Mouse (Mus musculus): ENCODE measurements around the gene Atp9a.

Gene Atp9a

DNA sequence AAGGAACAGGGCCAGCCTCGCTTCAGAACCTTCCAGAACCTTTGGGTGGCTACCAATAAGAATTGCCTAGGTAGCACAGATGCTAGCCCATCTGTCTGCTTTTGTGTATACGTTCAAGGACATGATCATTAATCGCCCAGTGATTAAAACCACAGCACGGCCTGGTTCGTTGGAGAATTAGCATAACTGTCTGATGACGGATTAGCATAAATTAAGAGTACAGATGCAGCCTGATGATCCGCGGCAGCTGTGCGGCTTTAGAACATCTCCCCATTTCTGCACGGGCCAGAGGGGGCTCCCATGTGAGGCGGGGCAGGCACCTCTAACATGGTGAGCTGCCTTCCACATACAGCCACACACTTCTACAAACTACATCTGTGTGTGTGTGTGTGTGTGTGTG is 100.0 kb downstream of the Atp9a start:
- no peak for DNase-seq (ENCODE audit: low spot score in 2 of 2)

DNA sequence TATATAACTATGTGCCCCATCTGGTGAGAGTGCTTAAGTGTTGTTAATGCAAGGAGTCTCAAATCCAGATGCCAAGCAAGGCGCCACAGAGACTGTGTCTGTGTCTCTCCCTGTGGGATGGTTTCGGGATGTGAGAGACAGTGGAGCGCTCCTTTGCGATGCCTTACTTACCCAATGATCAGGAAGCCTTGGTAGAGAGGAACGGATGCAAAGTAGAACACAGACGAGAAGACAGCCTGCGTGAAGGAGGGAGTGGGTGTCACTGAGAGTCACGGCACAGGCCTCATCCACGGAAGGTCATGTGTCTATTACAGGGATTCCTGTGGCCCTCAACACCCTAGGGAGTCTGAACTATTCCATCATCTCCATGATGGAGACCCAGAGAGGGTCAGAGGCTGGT is 101.7 kb downstream of the Atp9a start:
- DNase-seq (ENCODE audit: low spot score in 2 of 2) = no peak

DNA sequence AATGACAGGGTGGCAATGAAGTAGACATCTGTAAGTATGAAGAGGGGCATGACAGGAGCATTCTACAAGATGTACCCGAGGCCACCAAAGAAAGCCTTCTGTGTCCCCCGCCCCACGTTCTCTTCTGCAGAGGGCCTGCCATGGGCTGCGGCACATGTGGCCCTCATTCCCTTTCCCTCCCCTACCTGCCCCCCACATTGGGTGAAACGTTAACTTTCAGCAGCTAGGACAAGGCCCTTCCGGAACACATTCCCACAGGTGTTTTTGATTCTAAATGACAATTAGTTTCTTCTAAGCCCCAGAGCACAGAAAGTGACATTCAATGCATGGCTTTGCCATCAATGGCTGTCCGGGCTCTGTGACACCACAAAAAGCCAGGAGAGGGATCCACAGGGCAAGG is 107.3 kb downstream of the Atp9a start:
- no peak for DNase-seq (ENCODE audit: low spot score in 2 of 2)

DNA sequence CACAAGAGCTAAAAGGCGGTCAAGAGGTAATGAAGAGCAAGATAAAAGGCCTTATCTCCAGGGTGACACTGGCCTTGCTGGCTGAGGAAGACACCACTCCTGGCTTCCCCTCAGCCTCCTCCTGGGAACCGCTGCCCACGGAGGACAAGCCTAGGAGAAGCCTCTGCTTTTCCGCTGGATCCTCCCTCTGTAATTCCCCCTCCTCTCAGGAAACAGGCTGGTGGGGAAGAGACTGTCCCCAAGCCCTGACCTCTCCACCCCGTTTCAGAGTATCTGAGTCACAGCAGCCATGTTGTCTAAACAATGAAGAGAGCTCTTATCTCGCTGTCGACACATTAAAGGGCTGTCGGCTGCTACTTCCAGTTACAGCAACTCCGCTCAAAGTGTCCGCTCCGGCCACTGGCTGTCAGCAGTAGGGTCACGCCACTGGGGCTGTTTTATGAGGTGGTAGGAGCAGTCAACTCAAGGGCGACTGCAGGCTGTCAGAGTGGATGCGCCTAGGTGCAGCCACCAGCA is 108.8 kb downstream of the Atp9a start:
- no peak for DNase-seq (ENCODE audit: low spot score in 2 of 2)

DNA sequence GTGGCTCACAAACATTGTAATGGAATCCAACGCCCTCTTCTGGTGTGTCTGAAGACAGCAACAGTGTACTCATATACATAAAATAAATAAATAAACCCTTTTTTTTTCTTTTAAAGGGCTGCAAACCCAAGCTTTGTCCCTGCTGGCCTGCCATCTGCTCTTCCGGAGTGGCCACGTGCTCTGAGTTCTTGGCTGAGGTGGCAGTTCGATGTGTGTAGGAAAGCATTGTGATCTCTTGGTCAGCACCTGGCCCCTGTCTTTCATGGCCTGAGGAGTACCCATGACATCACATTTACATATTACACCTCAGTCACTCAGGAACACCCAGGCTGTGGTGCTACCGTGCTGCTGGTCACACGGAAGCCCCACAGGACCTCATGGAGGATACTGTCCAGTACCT is 109.7 kb downstream of the Atp9a start:
- no peak for DNase-seq (ENCODE audit: low spot score in 2 of 2)

DNA sequence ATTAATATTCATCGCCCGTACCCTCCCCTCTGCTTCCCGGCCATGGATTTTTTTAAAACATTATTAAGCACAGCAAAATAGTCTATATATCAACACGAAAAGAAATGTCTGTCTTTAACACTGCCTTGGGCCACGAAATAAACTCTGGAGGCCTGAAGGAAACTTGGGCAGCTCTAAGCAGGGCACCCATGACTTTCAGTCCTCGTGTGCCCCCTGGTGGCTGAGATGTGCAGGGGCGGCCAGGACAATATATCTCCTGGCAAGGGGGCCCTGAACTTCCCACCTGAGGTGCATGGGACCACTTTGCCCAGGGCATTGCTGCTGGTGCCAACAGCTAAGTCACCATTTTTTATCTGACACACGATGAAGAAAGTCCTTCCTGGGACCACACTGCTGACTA is 113.4 kb downstream of the Atp9a start:
- DNase-seq (ENCODE audit: low spot score in 2 of 2) = peak; percentile 61 to 89

DNA sequence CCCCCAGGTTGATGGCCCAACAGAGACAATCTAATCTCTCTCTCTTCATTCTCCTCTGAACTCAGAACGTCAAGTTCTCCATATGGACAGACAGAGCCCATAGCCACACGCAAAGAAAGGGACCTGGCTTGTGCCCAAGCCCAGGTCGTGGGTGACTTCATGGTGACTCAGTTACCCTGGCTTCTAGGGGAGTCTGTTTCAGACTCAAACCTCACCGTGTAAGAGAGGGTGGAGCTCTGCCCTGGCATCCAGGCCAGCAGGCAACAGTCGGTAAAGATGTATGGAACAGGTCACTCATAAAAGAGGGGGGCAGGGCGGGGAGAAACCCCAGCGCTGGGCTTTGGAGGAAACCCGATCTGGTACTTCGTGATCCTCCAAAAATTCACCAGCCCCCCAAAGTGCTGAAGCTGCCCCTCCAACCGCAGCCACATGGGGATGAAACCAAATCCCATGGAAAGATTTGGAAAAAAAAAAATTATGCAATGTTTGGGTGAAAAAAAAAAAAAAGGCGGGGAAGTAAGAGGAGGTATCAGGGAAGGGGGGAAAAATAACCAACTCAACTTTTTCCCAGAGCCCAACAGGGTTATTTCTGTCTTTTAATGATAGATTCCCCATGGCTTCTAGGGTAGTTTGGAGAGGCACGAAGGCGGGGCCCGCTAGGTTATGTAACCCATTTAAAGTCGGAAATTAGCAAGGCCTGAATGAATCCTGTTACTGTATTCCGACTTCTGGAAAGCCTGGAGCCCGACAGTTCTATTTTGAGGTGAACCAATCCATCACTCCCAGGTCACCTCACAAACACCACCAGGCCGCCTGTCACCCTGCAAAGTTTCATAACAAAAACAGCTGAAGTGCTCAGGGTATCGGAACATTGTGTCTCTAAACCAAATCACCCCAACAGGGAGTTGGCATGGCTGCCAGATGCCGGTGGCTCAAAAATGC is 114.1 kb downstream of the Atp9a start:
- no peak for DNase-seq (ENCODE audit: low spot score in 2 of 2)

DNA sequence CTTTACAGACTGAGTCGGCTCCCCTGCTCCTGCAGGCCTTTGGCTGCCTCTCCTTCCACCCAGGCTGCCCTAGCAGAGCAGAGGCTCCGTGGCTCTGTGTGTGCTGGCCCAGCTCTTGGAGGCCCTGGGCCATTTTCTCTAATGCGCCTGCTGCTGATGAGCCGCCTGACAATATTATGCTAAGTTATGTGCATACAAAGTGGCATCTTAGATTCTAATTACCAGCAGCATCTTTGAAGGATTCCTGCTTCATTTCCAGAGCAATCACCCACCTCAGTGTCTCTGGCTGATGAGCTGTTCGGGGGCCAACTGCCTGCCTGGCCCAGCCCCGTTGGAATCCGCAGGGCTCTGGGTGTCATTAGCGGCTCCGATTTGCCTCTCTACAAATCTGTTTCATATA is 115.8 kb downstream of the Atp9a start:
- DNase-seq (ENCODE audit: low spot score in 2 of 2) = no peak

DNA sequence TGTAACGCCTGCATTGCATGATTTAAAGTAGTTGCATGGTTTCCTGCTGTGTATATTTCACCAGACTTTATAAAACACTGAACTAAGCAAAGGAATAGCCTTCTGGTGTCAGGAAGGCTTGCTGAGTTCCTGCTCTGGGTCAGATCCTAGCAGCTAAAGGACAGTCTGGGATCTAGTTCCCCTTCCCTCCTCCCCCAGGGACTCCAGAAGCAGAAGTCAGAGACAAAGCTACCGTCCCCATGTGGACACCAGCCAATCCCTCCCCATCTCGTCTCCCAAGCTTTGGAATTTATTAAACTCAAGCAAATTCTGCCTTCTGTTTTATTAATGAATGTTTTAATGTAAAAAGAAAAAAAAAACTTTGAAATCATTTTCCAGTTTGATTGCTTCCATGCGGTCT is 117.1 kb downstream of the Atp9a start:
- no peak for DNase-seq (ENCODE audit: low spot score in 2 of 2)

DNA sequence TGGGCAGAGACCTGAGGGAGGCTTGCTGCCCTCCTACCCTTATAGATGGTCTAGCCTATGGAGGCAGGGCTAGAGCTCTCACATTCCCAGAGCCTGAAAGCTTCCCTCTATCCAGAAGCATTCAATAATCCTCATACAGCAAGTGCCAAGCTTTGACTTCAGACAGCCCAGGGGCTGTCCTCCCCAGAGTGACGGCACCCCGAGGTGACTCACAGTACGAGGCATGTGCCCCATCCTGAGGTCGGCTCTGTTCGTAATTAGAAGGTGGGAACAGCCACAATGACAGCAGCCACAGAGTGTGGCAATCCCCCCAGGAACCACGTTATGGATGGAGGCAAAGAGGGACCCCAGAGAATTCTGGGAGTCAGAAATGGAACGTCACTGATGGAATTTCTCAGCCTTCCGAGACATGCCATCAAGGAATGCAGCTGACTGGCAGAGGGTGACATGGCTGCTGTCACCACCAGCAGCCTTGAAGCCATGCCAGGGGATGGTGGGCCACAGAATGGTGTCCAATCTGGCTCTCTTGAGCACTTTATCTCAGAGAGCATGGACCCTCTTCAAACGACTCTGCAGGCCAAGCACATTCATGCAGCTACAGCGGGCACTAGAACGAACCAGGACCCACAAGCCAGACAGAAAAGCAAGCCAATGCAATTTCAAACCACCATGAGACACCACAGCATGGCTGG is 121.0 kb downstream of the Atp9a start:
- no peak for DNase-seq (ENCODE audit: low spot score in 2 of 2)

DNA sequence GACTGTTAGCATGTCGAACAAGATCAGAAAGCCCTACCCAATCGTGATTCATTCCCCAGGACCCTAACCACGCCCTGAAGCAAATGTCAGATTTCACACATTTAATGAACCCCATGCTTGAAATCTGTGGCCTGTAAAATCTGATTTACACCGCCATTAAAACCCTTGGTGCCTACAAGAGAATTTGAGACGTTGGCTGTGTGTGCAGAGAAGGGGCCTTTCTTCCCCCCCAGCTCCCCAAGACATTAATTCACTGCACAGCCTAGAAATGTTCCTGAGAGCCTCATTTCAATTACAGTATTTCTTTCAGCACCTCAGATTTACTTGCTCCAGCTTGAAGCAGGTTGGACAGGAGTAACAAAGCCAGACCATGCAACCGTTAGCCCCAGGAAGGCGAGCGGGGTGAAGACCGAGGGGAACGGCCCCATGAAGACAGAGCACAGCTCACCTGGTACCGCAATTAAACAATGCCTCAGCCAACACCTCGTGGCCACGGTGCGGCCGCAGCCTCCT is 123.9 kb downstream of the Atp9a start:
- no peak for DNase-seq (ENCODE audit: low spot score in 2 of 2)

DNA sequence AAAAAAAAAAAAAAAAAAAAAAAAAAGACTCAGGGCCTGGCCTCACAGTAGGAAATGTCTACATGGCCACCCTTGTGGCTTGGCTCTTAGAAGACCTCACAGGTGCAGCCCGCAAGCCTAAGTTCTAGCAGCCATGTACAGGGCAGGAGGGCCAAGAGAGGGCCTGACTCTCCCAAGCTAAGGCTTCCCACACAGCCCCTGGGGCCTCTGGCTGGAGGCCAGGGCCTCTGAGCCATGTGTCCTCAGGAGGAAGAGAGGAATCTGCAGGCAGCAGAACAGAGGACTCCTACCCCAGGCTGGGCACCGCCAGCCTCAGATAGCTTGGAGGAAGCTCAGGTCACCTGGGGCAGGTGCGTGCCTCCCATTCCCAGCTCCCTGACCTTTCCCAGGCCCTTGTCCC is 127.0 kb downstream of the Atp9a start:
- no peak for DNase-seq (ENCODE audit: low spot score in 2 of 2)

DNA sequence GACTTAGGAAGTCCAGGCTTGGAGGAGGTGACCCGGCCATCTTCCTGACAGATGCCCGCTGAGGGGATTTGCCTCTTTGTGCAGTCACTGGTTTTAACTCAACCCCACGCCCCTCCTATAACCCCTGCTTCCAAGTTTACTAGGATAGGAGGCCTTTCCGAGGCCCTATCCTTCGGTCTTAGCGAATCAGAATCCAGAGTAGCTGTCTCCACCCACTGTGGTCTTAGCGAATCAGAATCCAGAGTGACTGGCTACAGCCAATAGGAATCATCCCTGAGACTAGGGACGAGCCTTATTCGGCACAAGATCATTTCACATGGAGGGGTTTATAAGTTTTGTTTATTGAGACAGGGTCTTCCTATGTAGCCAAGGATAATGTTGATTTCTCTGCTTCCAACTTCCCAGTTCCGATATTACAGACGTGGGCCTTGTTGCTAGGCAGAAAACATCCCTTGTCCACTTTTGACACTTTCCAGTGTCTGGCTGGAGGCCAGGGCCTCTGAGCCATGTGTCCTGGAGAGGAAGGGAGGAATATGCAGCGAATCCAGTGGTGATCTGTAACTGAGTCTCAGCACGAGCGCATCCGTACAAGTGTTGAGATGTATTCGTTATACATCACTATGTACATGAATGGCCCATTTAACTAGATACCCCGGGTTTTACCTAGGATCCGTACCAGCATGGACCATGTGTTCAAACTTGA is 127.9 kb downstream of the Atp9a start:
- DNase-seq (ENCODE audit: low spot score in 2 of 2) = no peak

DNA sequence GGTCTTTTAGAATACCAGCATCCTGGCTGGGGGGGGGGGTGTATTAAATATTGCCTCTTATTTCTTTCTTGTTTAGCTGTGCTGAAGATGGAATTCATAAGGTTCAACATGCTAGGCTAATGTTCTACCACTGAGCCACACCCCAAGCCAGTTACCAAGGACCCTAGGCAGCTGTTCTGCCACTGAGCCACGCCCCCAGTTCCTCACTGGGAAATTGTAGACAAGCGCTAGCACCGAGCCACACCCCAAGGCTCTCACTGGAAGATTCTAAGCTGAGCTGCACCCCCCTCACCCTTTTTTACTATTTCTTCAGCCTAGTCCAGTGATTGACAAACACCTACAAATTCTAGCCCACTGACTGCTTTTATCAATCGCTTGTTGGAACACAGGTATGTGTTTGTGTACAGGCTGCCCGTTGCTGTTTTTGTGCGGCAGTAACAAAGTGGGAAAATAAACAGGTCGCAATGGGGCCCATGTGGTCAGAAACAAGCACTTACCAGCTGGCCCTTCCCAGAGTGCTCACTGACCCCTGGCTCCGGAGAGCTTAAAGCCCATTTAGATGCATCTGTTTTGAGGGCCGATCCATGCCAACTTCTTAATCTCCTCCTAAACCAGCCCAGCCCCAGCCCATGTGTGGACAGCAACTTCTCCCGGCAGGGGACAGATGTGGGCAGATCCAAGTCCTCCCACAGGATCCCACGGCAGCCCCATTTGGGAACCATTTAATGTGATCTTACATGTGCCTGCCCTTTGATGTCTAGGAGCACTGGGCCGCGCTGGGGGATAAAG is 128.9 kb downstream of the Atp9a start:
- no peak for DNase-seq (ENCODE audit: low spot score in 2 of 2)

DNA sequence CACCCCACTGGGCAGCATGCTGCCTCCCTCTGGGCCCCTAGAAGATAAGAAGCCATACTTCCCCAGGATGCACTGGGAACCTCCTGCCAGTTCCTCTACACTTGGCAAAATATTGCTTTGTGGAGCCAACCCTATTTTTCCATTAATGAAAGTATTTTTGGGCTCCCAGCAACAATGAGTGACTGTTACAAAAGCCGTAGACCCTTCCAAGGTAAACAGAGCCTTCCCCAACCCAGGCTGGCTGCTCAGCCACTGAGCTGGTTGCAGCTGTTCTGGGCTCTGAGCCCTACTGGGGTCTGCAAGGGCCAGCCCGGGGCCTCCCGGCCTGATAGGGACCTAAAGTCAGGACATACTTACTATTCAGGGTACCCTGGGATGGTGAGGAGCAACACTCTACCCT is 131.3 kb downstream of the Atp9a start:
- DNase-seq (ENCODE audit: low spot score in 2 of 2) = no peak

DNA sequence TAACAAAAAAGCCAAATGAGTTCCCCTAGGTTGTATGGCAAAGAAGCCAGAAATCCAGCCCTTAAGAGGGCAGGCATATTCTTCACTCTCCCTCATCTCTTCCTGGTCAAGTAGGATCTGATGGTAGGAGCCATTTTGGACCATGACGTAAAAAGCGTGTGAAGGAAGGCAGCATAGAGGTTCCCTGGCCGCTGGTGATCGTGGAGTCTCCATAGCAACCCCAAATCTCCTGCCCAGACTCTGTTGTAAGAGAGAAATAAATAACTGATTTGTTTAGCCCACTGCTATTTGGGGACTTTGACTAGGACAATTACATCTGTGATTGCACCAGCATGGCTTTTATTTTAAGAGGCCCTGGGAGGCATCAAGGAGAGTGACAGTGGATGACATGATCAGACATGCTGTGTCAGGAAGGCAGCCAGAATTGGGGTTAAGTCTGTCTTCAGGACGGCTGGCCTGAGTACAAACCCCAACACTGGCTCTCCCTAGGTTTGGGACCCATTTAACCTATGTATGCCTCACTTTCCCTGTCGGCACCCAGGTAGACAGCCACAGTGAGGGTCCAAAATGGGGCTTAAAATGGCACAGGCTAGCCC is 132.5 kb downstream of the Atp9a start:
- DNase-seq (ENCODE audit: low spot score in 2 of 2) = no peak

DNA sequence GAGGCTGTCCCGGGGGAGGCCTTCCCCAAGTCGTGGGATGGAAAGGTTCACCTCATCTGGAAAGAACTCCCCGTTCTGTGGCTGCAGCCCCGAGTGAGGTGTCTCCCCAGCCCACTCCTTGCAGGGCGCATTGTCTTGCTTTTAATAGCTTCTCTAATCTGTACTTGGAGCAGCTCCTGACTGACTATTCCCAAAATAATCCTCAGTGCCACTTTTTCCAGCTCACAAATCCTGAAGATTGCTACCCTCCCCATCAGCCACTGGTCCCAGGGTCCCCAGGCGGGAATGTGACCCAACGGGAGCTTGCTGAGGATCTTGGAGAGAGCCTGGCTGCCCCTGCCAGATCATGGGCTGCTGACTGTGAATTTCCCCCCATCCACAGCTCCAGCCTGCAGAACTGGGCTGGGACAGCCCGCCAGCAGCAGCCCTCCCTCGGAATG is 134.1 kb downstream of the Atp9a start:
- DNase-seq (ENCODE audit: low spot score in 2 of 2) = no peak

DNA sequence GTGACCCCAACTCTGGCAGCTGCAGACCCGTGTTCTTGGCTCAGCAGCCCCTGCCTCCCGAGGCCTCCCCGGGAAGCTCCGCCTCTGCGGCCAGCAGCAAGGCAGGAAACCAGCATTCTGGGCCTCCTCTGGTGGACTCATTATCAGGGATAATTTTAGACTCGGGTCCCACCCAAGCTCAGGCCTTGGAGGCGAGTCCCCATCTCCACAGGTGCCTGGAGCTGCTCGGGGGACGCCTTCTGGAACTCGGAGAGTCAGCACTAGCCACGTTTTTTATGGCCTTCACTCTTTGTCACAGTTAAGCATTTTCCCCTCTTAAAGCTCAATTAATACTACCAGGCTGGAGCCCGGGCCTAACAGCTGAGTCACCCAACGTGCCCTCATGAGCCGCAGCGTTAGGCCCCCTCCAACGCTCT is 137.5 kb downstream of the Atp9a start:
- DNase-seq (ENCODE audit: low spot score in 2 of 2) = no peak

DNA sequence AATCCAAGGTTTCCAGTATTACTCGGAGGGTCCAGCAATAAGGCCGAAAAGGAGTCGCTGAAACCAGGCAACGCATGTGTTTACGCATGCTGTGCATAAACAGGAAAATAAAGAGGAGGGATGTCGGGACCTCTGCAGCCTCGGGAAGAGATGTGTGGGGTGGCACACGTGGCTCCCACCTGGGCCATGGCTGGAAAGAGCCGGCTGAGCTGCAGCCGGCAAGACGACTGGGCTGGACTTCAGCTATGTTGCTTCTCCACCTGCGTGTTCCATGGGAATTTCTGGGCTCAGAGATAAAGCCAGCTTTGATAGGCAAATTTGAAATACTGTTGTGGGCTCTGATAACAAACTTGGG is 139.8 kb downstream of the Atp9a start:
- no peak for DNase-seq (ENCODE audit: low spot score in 2 of 2)

DNA sequence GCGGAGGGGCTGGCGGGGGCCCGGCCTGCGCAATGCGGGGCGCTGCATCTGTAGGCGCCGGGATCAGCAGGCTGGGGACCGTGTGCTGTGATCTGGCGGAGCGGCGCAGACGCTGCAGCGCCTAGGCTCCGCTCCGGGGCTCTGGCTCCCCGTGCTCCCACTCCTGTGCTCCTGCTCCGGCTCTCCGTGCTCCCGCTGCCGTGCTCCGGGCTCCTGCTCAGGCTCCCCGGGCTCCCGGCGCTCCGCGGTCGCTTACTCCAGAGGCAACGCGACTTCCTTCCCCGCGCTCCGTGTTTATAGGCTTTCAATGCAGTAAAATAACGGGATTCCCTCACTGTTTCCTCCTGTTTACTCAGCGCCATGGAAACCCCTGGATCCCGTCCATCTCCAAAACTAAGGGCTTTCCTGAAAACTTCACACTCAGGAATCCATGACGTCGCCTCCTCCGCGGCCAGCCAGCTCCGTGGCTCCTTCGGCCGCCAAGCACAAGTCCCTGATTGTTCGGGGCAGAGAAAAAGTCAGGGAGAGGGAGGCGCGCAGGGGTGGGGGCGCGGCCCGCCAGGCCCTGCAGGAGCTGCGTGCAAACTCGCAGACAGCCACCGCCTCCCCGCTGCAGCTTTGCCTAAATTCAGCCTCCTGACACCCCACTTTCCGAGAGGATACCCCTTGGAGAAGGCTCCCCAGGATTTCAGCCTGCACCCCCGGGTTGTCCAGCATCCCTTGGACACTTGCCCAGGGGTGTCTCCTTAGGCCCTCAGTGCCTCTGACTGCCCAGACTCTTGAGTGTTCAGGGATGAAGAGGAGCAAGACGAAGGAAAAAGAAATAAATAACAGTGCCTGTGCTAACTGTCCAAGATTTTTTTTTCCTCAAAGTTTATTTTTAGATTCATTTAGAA is 140.5 kb downstream of the Atp9a start, which contains the start of gene Nfatc2:
TSS of gene Nfatc2 (minus strand) at position 167 of the 896 bp plus-strand sequence.
- no peak for DNase-seq (ENCODE audit: low spot score in 2 of 2)
